Mouse (Mus musculus): ENCODE results near the gene Spire2. TPM values are rescaled to one million over a fixed set of nuclear protein-coding genes. Genes with fewer than 3 reads are reported as not detected.

The Spire2 gene
- total RNA-seq, 4 experiments from 2014 or later: 2.3 to 2.8 (median 2.4) TPM

GRCm38 (mm10) chr8:123334467-123334866 is 2.0 kb downstream of the Spire2 start:
- DNase-seq: no peak

GRCm38 (mm10) chr8:123337475-123337874 is 5.0 kb downstream of the Spire2 start:
- DNase-seq: no peak

GRCm38 (mm10) chr8:123340071-123340470 is 7.6 kb downstream of the Spire2 start:
- DNase-seq: no peak

GRCm38 (mm10) chr8:123341040-123342015 is 8.8 kb downstream of the Spire2 start:
- DNase-seq: no peak

GRCm38 (mm10) chr8:123342253-123342652 is 9.7 kb downstream of the Spire2 start:
- DNase-seq: no peak

GRCm38 (mm10) chr8:123342911-123343310 is 10.4 kb downstream of the Spire2 start:
- DNase-seq: no peak

- DNase-seq: no peak
Measured at GRCm38 (mm10) chr8:123343422-123343821, 10.9 kb downstream of the Spire2 start.

GRCm38 (mm10) chr8:123345135-123345534 is 12.6 kb downstream of the Spire2 start:
- no peak for DNase-seq

GRCm38 (mm10) chr8:123345856-123346255 is 13.3 kb downstream of the Spire2 start:
- DNase-seq: no peak

GRCm38 (mm10) chr8:123347293-123347692 is 14.8 kb downstream of the Spire2 start:
- DNase-seq: no peak

- DNase-seq: no peak
Measured at GRCm38 (mm10) chr8:123348237-123348843, 15.8 kb downstream of the Spire2 start.

- no peak for DNase-seq
Measured at GRCm38 (mm10) chr8:123349073-123349472, 16.6 kb downstream of the Spire2 start.

GRCm38 (mm10) chr8:123352118-123352517 is 19.6 kb downstream of the Spire2 start:
- DNase-seq: no peak

GRCm38 (mm10) chr8:123352786-123353185 is 20.3 kb downstream of the Spire2 start:
- DNase-seq: no peak

GRCm38 (mm10) chr8:123353216-123353615 is 20.7 kb downstream of the Spire2 start:
- no peak for DNase-seq

GRCm38 (mm10) chr8:123361082-123361739 is 28.7 kb downstream of the Spire2 start:
- peak; percentile 38 for DNase-seq

- peak; percentile 94 for DNase-seq
Measured at GRCm38 (mm10) chr8:123373403-123374238, 41.1 kb downstream of the Spire2 start, which contains the start of gene Tcf25. Tcf25 (plus strand) TSS chr8:123373753.

GRCm38 (mm10) chr8:123374239-123374578 is 41.7 kb downstream of the Spire2 start:
- DNase-seq: peak; percentile 90

- DNase-seq: no peak
Measured at GRCm38 (mm10) chr8:123375701-123376100, 43.2 kb downstream of the Spire2 start.

GRCm38 (mm10) chr8:123376106-123376505 is 43.6 kb downstream of the Spire2 start:
- no peak for DNase-seq

GRCm38 (mm10) chr8:123381711-123382110 is 49.2 kb downstream of the Spire2 start:
- no peak for DNase-seq

- no peak for DNase-seq
Measured at GRCm38 (mm10) chr8:123382516-123382915, 50.0 kb downstream of the Spire2 start.
